Mouse (Mus musculus): ENCODE results near the gene Kdm1b. TPM values are rescaled to one million over a fixed set of nuclear protein-coding genes. Genes with fewer than 3 reads are reported as not detected.

The Kdm1b gene
- polyA plus RNA-seq (2021; fragmentation: Nextera tagmentation): 2.1 and 2.6 TPM in 2 replicates
- long read RNA-seq, experiment 1, full-length matches to known transcripts: 6 of 23 reads
- long read RNA-seq, experiment 1, partial matches to known transcripts: 10 of 23 reads
- long read RNA-seq, experiment 1, other reads (novel, unspliced or antisense): 7 of 23 reads
- long read RNA-seq, experiment 2, partial matches to known transcripts: 3 of 3 reads
- long read RNA-seq, experiment 2, other reads (novel, unspliced or antisense): 0 of 3 reads

DNA sequence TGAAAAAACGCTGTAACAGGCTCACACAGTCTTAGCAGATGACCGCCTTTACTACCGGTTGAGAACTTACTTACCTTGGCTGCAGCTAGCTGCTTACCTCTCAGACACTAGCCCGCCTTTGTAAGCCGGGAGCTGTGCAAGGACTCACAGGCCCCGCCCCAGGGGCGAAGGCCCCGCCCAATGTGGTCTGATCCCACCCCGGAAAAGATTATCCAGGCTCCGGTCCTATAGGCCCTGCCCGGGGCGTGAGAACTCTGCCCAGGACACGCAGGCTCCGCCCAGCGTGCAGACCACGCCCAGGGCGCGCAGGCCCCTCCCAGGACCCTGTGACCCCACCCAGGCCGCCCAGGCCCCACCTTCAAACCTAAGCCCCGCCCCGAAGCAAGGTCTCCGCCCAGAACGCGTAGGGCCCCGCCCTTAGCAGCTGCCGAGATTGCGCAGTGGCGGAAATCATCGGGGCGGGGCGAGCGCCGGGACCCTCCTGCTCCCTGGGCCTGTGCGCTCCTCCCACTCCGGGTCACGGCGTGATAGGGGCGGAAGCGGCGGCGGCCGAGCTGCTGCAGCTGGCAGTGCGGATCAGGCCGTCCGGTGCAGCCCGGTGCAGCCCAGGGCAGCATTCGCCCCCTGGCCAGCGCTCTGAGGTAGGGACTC is at the start of gene Kdm1b:
Gene Kdm1b, plus strand, starts transcription at position 470 of the 651 bp plus-strand sequence.

DNA sequence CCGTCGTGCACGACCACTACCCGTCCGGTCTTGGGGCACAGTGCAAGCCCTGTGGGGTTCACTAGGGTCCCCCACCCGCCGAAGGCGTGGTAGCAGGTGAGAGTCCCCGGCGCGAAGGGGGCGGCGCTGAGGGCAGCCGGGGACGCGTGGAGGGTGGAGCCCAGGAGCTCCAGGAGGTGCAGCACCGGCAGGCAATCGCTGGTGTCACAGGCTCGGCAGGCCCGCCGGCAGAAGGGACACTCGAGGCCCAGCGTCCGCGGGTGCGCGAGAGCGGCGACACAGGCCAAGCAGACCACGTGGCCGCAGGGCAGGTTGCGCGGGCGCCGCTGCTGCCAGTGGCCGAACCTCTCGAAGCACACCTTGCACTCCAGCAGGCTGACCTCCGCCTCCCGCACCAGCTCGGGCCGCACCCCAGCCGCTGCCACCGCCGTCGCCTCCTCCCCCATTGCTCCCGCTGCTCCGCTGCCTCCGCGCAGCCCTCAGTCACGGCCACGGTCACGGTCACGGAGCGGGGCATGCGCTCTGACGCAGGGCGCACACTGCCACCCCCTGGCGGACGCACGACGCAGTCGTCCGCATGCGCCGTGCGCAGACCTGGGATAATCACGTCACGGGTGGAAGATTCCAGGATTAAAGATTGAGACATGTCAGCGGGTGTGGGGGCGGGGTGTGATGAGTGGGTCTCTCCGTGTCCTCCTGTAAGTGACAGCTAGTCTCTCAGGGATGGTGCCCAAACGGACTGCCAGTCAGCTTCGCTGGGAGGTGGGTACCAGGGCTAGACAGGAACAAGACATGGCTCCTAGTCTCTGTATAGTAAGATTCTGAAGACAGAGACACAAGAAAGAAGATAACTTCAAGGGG is 28.7 kb upstream of the Kdm1b start, which contains the start of gene Nhlrc1:
Gene Nhlrc1, minus strand, starts transcription at position 517 of the 861 bp plus-strand sequence.

DNA sequence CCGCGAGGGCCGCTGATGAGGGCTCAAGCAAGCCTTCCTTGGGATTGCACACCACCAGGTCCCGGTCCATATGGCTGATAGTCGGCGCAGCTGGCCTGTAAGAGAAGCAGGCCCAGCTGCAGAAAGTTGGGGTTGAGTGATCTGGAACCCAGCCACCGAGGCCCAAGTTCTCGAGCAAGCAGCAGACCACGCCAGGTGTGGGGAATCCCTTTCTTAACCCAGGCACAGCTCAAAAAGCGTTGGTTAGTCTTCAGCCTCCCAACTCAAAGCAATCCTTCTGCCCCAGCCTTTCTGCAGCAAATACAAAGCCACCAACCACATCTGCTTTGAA is 1.3 kb downstream of the Kdm1b start, which contains the start of gene Tpmt:
Gene Tpmt, minus strand, starts transcription at position 121 of the 331 bp plus-strand sequence.

DNA sequence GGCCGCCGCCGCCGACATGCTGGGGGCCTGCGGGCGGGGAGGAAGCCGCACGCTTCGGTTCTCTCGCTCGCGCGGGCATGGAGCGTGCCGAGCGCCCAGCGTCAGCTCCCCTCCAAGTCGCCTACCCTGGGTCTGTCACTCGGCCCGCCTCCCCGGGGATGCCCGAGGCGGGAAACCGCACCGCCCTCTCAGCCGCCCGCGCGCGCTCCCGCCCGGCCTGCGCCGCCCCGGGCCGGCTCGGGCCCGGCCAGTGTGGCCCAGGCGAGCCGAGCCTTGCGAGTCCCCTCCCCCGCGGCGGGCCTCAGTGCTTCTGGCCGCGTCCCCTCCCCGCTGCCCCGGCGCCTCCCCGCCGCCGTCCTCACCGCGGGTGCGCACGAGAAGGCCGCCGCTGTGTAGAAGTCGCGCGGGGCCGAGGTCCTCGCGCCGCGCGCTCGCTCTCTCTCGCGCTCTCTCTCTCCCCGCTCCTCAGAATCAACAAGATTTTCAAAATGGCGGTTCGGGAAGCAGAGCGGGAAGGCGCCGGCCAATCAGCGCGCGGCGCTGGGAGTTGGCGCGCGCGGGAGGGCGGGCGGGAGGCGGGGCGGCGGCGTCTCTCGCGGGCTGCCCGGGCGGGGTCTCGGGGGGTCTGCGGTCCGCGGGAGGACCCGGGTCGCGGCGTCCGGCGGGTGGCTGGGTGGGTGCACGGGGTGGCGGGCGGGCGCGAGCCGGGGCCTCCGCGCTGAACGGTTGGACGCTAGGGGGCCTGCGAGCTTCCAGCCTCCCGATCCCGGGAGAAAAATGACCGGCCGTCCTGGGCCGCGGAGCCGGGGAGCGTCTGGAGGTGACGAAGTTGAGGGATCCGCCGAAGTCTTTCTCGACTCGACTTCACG is 62.6 kb downstream of the Kdm1b start, which contains the start of gene Dek:
Gene Dek, minus strand, starts transcription at position 491 of the 869 bp plus-strand sequence.

DNA sequence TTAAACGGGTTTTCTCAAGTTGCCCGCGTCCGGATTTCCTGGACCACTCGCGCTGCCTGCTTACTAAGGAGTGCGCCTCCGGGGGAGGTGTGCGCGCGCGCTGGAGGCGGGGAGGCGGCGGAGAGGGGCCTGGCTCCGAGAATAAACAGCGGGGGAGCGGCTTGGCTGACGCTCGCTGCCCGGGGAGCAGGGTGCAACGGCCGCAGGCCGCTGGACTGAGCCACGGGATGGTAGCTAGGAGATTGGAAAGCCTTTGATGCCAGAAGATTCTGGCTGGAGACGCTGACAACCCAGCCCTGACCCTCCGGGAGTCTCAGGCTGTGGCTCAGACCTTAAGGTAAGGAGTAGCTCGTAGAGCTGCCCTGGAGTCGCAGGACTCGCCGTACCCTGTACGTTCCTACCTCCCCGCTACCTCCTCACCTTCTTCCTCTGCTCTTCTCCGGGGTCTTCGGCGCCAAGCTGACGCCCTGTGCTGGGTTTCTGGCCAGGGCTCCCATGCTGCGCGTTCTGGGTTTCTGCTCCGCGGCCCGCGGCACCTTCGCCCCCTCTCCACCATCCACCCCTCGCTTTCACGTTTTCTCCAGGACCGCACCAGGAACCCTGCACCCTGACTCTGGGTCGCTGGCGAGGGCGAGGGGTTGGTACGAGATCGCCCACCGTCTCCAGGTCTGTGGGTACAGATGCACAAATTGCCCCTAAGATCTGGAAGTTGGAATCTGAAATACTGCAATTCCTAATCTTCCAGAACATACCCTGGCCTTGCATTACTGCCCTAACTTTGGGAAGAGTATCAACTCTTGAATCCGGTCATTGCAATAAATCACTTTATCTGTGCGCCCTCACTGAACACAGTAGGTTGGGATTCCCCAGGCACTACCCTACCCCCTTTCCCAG is 79.5 kb downstream of the Kdm1b start, which contains the start of gene Rnf144b:
Gene Rnf144b, plus strand, starts transcription at position 120 of the 894 bp plus-strand sequence.

Other genes with a start within 250 kb of the Kdm1b start
- gene Kif13a, start 113.6 kb upstream of the Kdm1b start, polyA plus RNA-seq (2021; fragmentation: Nextera tagmentation): 3.7 and 5.2 TPM in 2 replicates
- 12.4 and 15.4 TPM in 2 replicates for gene Nhlrc1, start 28.6 kb upstream of the Kdm1b start, polyA plus RNA-seq (2021; fragmentation: Nextera tagmentation)
- gene Tpmt, start 1.2 kb downstream of the Kdm1b start, polyA plus RNA-seq (2021; fragmentation: Nextera tagmentation): 12.3 and 14.6 TPM in 2 replicates
- 81.0 and 93.3 TPM in 2 replicates for gene Dek, start 62.7 kb downstream of the Kdm1b start, polyA plus RNA-seq (2021; fragmentation: Nextera tagmentation)
- gene Rnf144b, start 79.2 kb downstream of the Kdm1b start, polyA plus RNA-seq (2021; fragmentation: Nextera tagmentation): 5.4 and 6.8 TPM in 2 replicates